10 mouse cellular contexts compared by ENCODE assay signal in the genomic region with DNA sequence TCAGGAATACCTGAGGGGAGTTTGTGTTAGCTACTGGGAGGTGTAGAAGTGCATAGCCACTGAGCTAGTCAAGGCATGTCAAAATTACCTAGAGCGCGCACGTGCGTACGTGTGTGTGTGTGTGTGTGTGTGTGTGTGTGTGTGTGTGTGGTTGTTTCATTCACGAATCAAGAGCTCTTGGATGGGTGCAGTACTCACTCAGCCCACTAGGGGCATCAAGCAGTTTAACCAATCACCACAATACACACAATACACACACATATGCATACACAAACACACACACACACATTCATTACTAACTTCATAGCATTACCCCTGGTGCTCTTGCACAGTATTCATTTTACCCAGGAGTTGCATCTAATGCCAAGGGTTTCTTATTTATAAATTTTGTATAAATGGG.
A peak's percentile ranks its signal among the peaks of the same experiment; 100 is the strongest.
DNase-seq lines count a peak whose midpoint lies in the region; TF ChIP-seq lines count a peak whose summit lies in the region.
"Had no signal": no experiment of that assay in that cellular context is flagged by ENCODE, and none has a peak within 500 bp of the region (broad histone marks: within the 10 kb centered on the region; RNA-seq: fewer than 3 reads in every experiment).

No protein-coding gene starts in this region.

- peak; percentile 49 for TF ChIP-seq CTCF in layer of hippocampus, adult 2 months (conservative IDR thresholded peaks at IDR 0.05)

- H3K27ac ChIP-seq in layer of hippocampus, adult 2 months: no peak overlapping the region
- H3K27ac ChIP-seq: limb, embryonic 12.5 days; midbrain, embryonic 12.5 days had no signal

- DNase-seq in cerebellum, postnatal 14 days: peak; percentile 1 to 15
- no peak for DNase-seq in cerebellum, adult 18-20 months
- no peak for DNase-seq in layer of hippocampus, adult 2 months (ENCODE audit: low spot score in 2 of 2)
- DNase-seq in layer of hippocampus, postnatal 36 days: no peak
- peak; percentile 3 for DNase-seq in A20 (ENCODE audit: low read depth, low spot score)
- peak; percentile 0 for DNase-seq in c-Kit-positive CD71-positive TER-119-negative erythroid progenitor cells, embryonic 14.5 days (ENCODE audit: low read depth)
- no peak for DNase-seq in frontal cortex, postnatal 10 days (ENCODE audit: low spot score in 2 of 2)
- DNase-seq in thymus, postnatal 36 days: no peak

- H3K4me3 ChIP-seq in layer of hippocampus, adult 2 months: no peak overlapping the region
- H3K4me3 ChIP-seq: limb, embryonic 12.5 days; midbrain, embryonic 12.5 days had no signal

Comparison
In these comparisons a context has a peak if more than half of its experiments do, and no peak if none do; other contexts are left out.
1. DNase-seq: peak in cerebellum, postnatal 14 days (2 of 2), A20 (single experiment) and c-Kit-positive CD71-positive TER-119-negative erythroid progenitor cells, embryonic 14.5 days (single experiment); none in cerebellum, adult 18-20 months (0 of 2), layer of hippocampus, adult 2 months (0 of 2), layer of hippocampus, postnatal 36 days (0 of 2), frontal cortex, postnatal 10 days (0 of 2) and thymus, postnatal 36 days (0 of 2).